Mouse (Mus musculus): ENCODE results near the gene Ddt.

- TF ChIP-seq REST (IDR thresholded peaks at IDR 0.05; ENCODE audit: insufficient read depth, insufficient read length) (no peak), E2F4 (IDR thresholded peaks at IDR 0.05; ENCODE audit: insufficient read depth) (no peak)
Observed at GRCm38 (mm10) chr10:75760311-75760710, 12.9 kb downstream of the Ddt start.
